Mouse (Mus musculus): ENCODE results near the gene Nhlrc2.
A peak's percentile ranks its signal among the peaks of the same experiment; 100 is the strongest.
"Not testable (repeated sequence)": the region's sequence is repeated elsewhere in the genome, so short reads cannot be mapped to it uniquely, and the experiment has no call there.

Nhlrc2 gene

GRCm38 (mm10) chr19:56548230-56549032 is at the start of gene Nhlrc2:
Gene Nhlrc2 (plus strand): TSS chr19:56548261.
- peak; percentile 51 to 65 for DNase-seq (ENCODE audit: low spot score in 2 of 2)

DNA sequence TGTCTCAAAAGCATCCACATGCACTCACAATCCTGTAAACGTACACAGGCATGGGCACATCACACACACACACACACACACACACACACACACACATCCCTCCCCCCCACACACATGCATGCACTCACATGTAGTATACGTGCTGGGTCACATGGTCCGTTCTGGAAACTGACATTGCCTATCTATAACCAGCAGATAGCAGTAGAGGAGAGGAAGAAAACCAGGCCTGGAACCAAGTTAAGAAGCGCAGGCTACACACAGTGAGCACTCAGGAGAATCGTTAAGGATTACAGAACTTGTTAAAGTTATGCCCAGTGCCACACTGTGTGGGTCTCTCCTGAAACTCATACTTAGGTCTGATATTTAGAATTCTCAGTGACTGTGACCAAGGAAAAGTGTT is 45.0 kb upstream of the Nhlrc2 start:
- not testable (repeated sequence) for DNase-seq (ENCODE audit: low spot score in 2 of 2)

DNA sequence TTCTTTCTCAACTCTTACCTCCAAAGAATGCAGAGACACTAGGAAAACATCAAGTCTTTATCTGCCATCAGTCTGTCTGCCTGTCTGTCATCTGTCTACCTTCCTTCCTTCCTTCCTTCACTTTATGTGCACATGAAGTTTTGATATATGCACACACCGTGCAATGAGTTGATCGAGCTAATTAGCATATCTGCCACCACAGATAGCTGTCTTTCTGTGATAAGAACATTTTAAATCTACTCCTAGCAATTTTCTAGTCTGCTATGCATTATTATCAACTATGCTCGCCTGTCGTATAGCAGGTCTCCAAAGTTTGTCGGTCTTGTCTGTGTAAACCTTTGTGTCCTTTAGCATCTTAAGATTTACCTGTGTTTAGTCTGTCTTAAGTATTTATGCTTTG is 44.5 kb upstream of the Nhlrc2 start:
- DNase-seq (ENCODE audit: low spot score in 2 of 2) = not testable (repeated sequence)

GRCm38 (mm10) chr19:56511207-56511606 is 36.9 kb upstream of the Nhlrc2 start:
- not testable (repeated sequence) for DNase-seq (ENCODE audit: low spot score in 2 of 2)

GRCm38 (mm10) chr19:56513527-56513926 is 34.5 kb upstream of the Nhlrc2 start:
- not testable (repeated sequence) for DNase-seq (ENCODE audit: low spot score in 2 of 2)

DNA sequence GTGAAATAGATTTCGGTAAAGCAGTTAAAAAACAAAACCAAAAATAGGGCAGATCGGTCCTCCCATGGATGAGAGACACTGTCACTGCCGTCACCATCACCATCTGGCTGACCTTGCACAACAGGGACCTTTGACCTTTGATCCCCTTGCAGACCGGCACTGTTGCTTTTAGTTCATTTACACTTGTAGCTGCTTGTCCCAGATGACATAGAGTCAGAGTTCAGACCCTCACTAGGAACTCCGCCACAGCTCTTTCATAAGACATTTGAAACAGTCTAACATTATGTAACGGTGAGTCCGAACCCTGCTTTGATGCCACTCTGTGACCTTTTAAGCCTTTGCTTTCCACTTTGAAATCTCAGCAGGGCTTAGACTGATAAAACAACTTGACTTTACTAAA is 28.7 kb upstream of the Nhlrc2 start:
- not testable (repeated sequence) for DNase-seq (ENCODE audit: low spot score in 2 of 2)

GRCm38 (mm10) chr19:56530529-56530928 is 17.5 kb upstream of the Nhlrc2 start:
- not testable (repeated sequence) for DNase-seq (ENCODE audit: low spot score in 2 of 2)

GRCm38 (mm10) chr19:56531251-56531650 is 16.8 kb upstream of the Nhlrc2 start:
- DNase-seq (ENCODE audit: low spot score in 2 of 2) = no peak

- no peak for DNase-seq (ENCODE audit: low spot score in 2 of 2)
Observed at GRCm38 (mm10) chr19:56533291-56534071, 14.6 kb upstream of the Nhlrc2 start.

- no peak for DNase-seq (ENCODE audit: low spot score in 2 of 2)
Observed at GRCm38 (mm10) chr19:56534337-56534736, 13.7 kb upstream of the Nhlrc2 start.

- no peak for DNase-seq (ENCODE audit: low spot score in 2 of 2)
Observed at GRCm38 (mm10) chr19:56535064-56535463, 13.0 kb upstream of the Nhlrc2 start.

- DNase-seq (ENCODE audit: low spot score in 2 of 2) = no peak
Observed at GRCm38 (mm10) chr19:56535765-56536164, 12.3 kb upstream of the Nhlrc2 start.

- no peak for DNase-seq (ENCODE audit: low spot score in 2 of 2)
Observed at GRCm38 (mm10) chr19:56543320-56543719, 4.7 kb upstream of the Nhlrc2 start.

- no peak for DNase-seq (ENCODE audit: low spot score in 2 of 2)
Observed at GRCm38 (mm10) chr19:56544681-56545388, 3.2 kb upstream of the Nhlrc2 start.

DNA sequence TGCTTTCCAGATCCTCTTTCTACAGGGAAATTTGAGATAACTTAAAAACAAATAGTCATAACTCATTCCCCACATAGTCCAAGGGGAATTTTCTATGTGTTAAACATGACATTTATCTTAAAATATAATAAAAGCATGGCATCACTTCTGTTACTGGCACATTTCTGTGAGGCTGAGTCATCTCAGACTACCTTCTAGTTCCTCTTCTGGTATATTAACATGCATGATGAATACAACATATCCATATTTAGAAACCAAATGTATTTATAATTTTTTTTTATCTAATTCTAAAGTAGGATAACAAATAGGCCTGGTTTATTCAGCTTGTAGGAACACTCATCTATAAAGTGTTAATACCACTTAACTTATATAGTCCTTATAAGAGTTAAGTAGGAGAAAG is 2.0 kb upstream of the Nhlrc2 start:
- no peak for DNase-seq (ENCODE audit: low spot score in 2 of 2)

GRCm38 (mm10) chr19:56547456-56548229 is 418 bp upstream of the Nhlrc2 start, which contains the start of gene Dclre1a:
Gene Dclre1a (minus strand): TSS chr19:56548222.
- peak; percentile 47 to 48 for DNase-seq (ENCODE audit: low spot score in 2 of 2)

DNA sequence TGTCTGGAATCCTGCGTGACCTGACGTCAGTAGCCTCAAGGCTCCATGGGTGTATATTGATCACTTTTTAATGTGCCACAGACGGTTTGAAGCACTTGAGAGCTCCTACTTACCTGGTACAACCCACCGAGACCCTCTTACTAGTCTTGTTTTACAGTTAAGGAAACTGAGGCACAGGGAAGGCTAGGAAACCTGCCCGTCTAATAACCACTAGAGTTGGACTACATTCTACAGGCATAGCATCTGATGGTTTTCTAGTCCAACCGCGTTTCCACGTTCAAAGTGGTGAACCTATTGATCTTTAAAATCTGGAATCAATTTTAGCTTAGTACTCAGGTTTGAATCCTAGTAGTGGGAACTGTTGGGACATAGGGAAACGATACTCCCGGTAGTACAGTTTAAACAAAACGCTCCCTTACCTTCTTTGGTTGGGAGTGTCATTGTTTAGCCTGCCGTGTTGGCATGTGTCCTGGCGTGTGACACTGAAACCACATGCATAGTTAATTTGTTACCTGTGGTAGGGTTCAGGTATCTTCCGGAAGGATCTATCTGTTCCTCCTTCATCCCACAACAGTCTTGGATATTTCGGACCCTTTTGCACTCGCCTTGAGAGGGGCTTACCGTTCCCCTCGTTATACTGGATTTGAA is 1.1 kb downstream of the Nhlrc2 start:
- DNase-seq (ENCODE audit: low spot score in 2 of 2) = no peak

DNA sequence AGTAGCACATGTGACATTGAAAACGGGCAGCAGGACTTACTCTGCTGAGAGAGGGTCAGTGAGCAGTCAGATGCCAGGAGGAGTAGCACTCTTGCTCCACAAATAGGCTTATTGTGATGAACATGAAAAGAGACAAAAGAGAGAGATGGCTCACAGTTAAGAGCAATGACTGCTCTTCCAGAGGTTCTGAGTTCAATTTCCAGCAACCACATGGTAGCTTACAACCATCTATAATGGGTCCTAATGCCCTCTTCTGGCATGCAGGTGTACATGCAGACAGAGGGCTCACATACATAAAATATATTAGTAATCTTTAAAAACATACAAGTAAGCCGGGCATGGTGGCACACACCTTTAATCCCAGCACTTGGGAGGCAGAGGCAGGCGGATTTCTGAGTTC is 5.1 kb downstream of the Nhlrc2 start:
- no peak for DNase-seq (ENCODE audit: low spot score in 2 of 2)

DNA sequence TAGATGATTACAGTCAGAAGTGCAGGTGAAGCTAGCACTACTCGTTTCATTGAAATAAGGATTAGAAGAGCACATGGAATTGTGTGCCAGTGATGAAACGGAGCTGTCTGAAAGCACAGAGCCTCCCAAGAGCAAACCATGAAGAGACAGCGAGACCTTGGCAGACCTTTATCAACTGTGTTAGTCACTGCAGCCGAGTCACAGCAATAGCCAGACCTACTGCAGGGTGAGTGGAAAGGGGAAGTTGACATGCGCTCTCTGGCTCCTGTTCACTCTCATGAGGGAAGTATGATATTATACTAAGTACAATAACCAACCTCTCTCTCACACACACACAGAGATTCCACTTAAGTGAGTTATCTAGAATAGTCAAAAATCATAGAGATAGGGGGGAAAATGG is 7.9 kb downstream of the Nhlrc2 start:
- DNase-seq (ENCODE audit: low spot score in 2 of 2) = no peak

- DNase-seq (ENCODE audit: low spot score in 2 of 2) = no peak
Observed at GRCm38 (mm10) chr19:56562433-56563138, 14.5 kb downstream of the Nhlrc2 start.

Measured in frontal cortex, postnatal 14 days (tissue).